Mouse (Mus musculus): Measurements from ENCODE around the gene Bmp2k. TPM values are rescaled to one million over a fixed set of nuclear protein-coding genes. Genes with fewer than 3 reads are reported as not detected.

The Bmp2k gene
- polyA plus RNA-seq, 1 experiment from 2014 or later: 20.3 TPM

- Histone ChIP-seq H3K36me3 (no peaks in the 10 kb centered on the region), H3K9ac (peak overlapping the region; percentile 82), H3K4me1 (replicated peaks) (peaks cover 6% of the 10 kb centered on the region), H3K4me3 (replicated peaks) (peak overlapping the region; percentile 80), H3K27ac (peak overlapping the region; percentile 96), H3K9me3 (no peaks in the 10 kb centered on the region), H3K4me2 (replicated peaks) (peak overlapping the region; percentile 86), H3K27me3 (replicated peaks) (no peaks in the 10 kb centered on the region)
- ATAC-seq: peak; percentile 46
- WGBS: under 1% methylated on average over 75 of the region's 75 CpGs
Observed at GRCm38 (mm10) chr5:96997802-96998565, 495 bp downstream of the Bmp2k start.

DNA sequence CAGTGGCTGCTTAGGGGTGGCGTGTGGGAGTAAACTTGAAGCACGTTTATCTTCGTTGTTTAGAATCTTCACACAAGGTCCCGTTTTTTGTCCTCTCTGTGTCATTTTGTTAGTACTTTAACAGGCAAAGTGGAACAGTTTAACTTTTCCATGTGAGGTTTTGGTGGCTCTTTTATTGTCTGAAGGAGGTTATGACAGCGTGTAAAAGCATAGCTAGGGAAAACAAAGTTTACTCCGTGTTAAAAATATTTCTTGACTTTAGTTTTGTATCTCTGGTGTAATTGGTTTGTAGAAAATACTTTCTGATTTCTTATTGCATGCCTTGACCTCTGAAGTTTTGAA is 1.0 kb downstream of the Bmp2k start:
- H3K4me2 ChIP-seq (replicated peaks): peak overlapping the region; percentile 86
- no peak overlapping the region for H3K27ac ChIP-seq
- peak overlapping the region; percentile 82 for H3K9ac ChIP-seq
- no peaks in the 10 kb centered on the region for H3K9me3 ChIP-seq
- peaks cover 8% of the 10 kb centered on the region for H3K4me1 ChIP-seq (replicated peaks)
- H3K4me3 ChIP-seq (replicated peaks): peak overlapping the region; percentile 80
- H3K36me3 ChIP-seq: no peaks in the 10 kb centered on the region
- ATAC-seq: no peak
- H3K27me3 ChIP-seq (replicated peaks): no peaks in the 10 kb centered on the region
- 5% methylated on average over 6 of the region's 6 CpGs for WGBS

DNA sequence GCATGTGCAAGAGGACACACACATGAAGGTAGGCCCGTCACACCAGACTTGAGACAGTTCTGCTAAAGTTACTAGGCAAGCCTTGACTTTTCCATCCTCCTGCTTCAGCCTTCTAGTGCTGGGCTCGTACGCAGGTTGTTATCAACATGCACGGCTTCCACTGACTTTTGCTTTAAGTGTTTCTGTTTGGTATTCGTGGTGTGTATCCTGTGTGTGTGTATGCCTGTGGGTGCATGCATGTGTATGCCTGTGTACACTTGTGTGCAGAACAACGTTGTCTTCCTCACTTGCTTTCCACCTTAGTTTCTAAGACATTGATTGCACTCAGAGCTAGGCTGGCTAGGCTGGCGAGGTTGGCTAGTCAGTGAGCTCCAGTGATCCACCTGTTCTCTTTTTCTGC is 2.1 kb downstream of the Bmp2k start:
- H3K4me1 ChIP-seq (replicated peaks): peaks cover 14% of the 10 kb centered on the region
- no peaks in the 10 kb centered on the region for H3K36me3 ChIP-seq
- H3K27ac ChIP-seq: no peak overlapping the region
- WGBS: 84% methylated on average over 7 of the region's 7 CpGs
- peak overlapping the region; percentile 80 for H3K4me3 ChIP-seq (replicated peaks)
- no peak overlapping the region for H3K9ac ChIP-seq
- no peaks in the 10 kb centered on the region for H3K27me3 ChIP-seq (replicated peaks)
- H3K9me3 ChIP-seq: no peaks in the 10 kb centered on the region
- no peak for ATAC-seq
- peak overlapping the region; percentile 86 for H3K4me2 ChIP-seq (replicated peaks)

DNA sequence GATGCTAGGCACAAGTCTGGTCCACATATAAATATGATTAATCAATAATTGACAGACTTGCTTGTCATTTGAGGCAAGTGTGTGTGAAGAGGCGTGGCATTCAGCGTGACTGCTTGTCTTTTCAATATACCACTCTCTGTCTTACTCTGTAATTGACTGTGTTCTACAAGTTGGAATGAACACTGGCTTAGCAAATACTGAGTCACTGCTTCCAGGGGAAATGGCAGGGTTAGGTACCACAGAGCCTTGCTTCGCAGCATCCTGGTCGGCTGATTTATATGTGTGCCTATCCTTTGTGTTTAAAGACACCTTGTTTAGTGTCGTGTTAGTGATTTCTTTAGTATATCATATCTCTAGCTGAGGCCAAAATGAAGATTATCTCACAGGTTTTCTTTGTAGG is 3.0 kb downstream of the Bmp2k start:
- no peak overlapping the region for H3K4me3 ChIP-seq (replicated peaks)
- no peaks in the 10 kb centered on the region for H3K27me3 ChIP-seq (replicated peaks)
- no peak overlapping the region for H3K27ac ChIP-seq
- H3K4me2 ChIP-seq (replicated peaks): peak overlapping the region; percentile 86; the same call in 1 of the 2 replicates
- ATAC-seq: no peak
- H3K9ac ChIP-seq: no peak overlapping the region; the same call in 1 of the 2 replicates
- WGBS: 63% methylated on average over 5 of the region's 5 CpGs
- no peaks in the 10 kb centered on the region for H3K36me3 ChIP-seq
- H3K4me1 ChIP-seq (replicated peaks): peaks cover 16% of the 10 kb centered on the region
- H3K9me3 ChIP-seq: no peaks in the 10 kb centered on the region

- H3K4me1 ChIP-seq (replicated peaks): peaks cover 18% of the 10 kb centered on the region
- WGBS: 86% methylated on average over 10 of the region's 10 CpGs
- H3K4me3 ChIP-seq (replicated peaks): no peak overlapping the region
- no peak overlapping the region for H3K9ac ChIP-seq
- ATAC-seq: no peak
- H3K27me3 ChIP-seq (replicated peaks): no peaks in the 10 kb centered on the region
- H3K27ac ChIP-seq: no peak overlapping the region
- H3K4me2 ChIP-seq (replicated peaks): 0 out of 2 replicates have a peak overlapping the region, but pooled peaks have one; percentile 7
- no peaks in the 10 kb centered on the region for H3K36me3 ChIP-seq
- no peaks in the 10 kb centered on the region for H3K9me3 ChIP-seq
Observed at GRCm38 (mm10) chr5:97001153-97001552, 3.7 kb downstream of the Bmp2k start.

DNA sequence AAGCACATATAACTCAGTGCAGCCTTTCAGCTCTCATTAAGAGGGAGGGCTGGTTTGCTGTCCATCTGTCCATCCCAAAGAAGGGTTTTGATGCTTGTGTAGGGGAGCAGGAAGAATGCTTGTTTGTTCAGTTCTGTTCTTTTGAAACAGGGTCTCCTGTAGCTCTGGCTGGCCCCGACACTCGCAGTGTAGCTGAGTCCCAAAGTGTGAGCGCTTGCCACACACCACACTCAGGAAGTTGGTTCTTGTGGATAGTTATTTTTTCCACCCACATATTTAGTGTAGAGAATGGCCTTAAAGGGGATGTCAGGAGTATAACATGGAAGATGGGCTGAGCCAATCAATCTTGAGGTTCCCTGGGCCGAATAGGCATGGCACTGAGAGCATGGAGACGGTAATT is 4.1 kb downstream of the Bmp2k start:
- no peaks in the 10 kb centered on the region for H3K36me3 ChIP-seq
- WGBS: 89% methylated on average over 5 of the region's 5 CpGs
- no peak overlapping the region for H3K4me3 ChIP-seq (replicated peaks)
- H3K4me2 ChIP-seq (replicated peaks): no peak overlapping the region
- no peak overlapping the region for H3K9ac ChIP-seq
- peaks cover 18% of the 10 kb centered on the region for H3K4me1 ChIP-seq (replicated peaks)
- no peaks in the 10 kb centered on the region for H3K9me3 ChIP-seq
- H3K27me3 ChIP-seq (replicated peaks): no peaks in the 10 kb centered on the region
- no peak overlapping the region for H3K27ac ChIP-seq
- ATAC-seq: no peak

DNA sequence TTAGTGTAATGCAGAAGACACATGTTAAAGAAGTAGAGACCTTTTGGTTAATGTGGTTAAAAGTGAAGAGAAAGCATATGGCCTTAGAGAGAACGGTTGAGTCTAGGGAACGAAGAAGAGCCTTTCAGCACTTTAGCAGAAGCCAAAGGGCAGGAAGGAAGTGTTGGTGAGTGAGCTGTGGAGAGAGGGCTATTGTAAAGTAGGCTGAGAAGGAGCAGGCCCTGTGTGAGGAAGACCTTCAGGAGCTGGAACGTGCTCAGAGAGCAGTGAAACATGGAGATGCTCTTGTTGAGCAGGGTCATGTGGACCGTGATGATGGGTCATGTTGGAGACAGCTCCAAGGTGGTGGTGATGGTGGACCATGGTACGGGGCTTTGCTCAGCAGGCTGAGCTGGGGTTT is 4.8 kb downstream of the Bmp2k start:
- ATAC-seq: no peak
- Histone ChIP-seq H3K4me1 (replicated peaks) (peaks cover 18% of the 10 kb centered on the region; the same call in 1 of the 2 replicates), H3K27ac (no peak overlapping the region), H3K9me3 (no peaks in the 10 kb centered on the region), H3K27me3 (replicated peaks) (no peaks in the 10 kb centered on the region), H3K4me3 (replicated peaks) (no peak overlapping the region), H3K36me3 (no peaks in the 10 kb centered on the region), H3K4me2 (replicated peaks) (no peak overlapping the region), H3K9ac (no peak overlapping the region)
- 84% methylated on average over 5 of the region's 5 CpGs for WGBS

GRCm38 (mm10) chr5:97002937-97003336 is 5.4 kb downstream of the Bmp2k start:
- H3K9me3 ChIP-seq: no peaks in the 10 kb centered on the region
- H3K36me3 ChIP-seq: no peaks in the 10 kb centered on the region
- no peak overlapping the region for H3K4me3 ChIP-seq (replicated peaks)
- no peak overlapping the region for H3K27ac ChIP-seq
- WGBS: 72% methylated on average over 7 of the region's 7 CpGs
- peak; percentile 27 for ATAC-seq
- no peaks in the 10 kb centered on the region for H3K27me3 ChIP-seq (replicated peaks)
- no peak overlapping the region for H3K9ac ChIP-seq
- H3K4me2 ChIP-seq (replicated peaks): no peak overlapping the region
- H3K4me1 ChIP-seq (replicated peaks): peaks cover 18% of the 10 kb centered on the region; the same call in 1 of the 2 replicates

- Histone ChIP-seq H3K4me2 (replicated peaks) (no peak overlapping the region), H3K4me3 (replicated peaks) (no peak overlapping the region), H3K27ac (0 out of 2 replicates have a peak overlapping the region, but pooled peaks have one; percentile 9), H3K36me3 (no peaks in the 10 kb centered on the region), H3K9me3 (no peaks in the 10 kb centered on the region), H3K9ac (no peak overlapping the region), H3K4me1 (replicated peaks) (peaks cover 18% of the 10 kb centered on the region; the same call in 1 of the 2 replicates), H3K27me3 (replicated peaks) (no peaks in the 10 kb centered on the region)
- no peak for ATAC-seq
- 55% methylated on average over 23 of the region's 23 CpGs for WGBS
Observed at GRCm38 (mm10) chr5:97004178-97005030, 6.9 kb downstream of the Bmp2k start.

DNA sequence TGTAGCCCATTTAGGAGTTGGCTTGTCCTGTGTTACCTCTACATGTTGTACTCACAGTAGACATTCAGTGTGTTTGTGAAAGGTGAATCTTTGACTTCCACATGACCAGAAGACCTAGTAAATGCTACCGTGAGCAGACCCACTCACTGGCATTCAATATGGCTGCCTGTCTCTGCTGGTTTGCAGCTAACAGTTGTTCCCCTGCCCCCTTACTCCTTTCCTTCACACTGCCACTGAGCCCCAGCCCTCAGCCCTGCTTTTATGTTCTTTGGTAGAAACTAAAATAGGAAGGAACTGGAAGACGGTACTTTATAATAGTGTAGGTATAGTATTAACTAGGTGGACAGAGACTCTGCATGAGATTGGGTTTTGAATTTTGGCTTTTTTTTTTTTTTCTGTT is 8.4 kb downstream of the Bmp2k start:
- Histone ChIP-seq H3K9me3 (no peaks in the 10 kb centered on the region), H3K9ac (no peak overlapping the region), H3K27me3 (replicated peaks) (no peaks in the 10 kb centered on the region), H3K36me3 (no peaks in the 10 kb centered on the region), H3K4me2 (replicated peaks) (peak overlapping the region; percentile 9; the same call in 1 of the 2 replicates), H3K27ac (peak overlapping the region; percentile 27; the same call in 1 of the 2 replicates), H3K4me1 (replicated peaks) (peaks cover 14% of the 10 kb centered on the region; the same call in 1 of the 2 replicates), H3K4me3 (replicated peaks) (no peak overlapping the region)
- peak; percentile 34; the same call in 1 of the 2 replicates for ATAC-seq
- WGBS: 67% methylated on average over 2 of the region's 2 CpGs

- no peak for ATAC-seq
- Histone ChIP-seq H3K4me3 (replicated peaks) (no peak overlapping the region), H3K9me3 (no peaks in the 10 kb centered on the region), H3K4me2 (replicated peaks) (no peak overlapping the region), H3K9ac (no peak overlapping the region), H3K27ac (no peak overlapping the region), H3K27me3 (replicated peaks) (no peaks in the 10 kb centered on the region), H3K4me1 (replicated peaks) (peaks cover 14% of the 10 kb centered on the region; the same call in 1 of the 2 replicates), H3K36me3 (no peaks in the 10 kb centered on the region)
- 92% methylated on average over 3 of the region's 3 CpGs for whole genome bisulfite sequencing
Observed at GRCm38 (mm10) chr5:97006929-97007328, 9.4 kb downstream of the Bmp2k start.

- no peak overlapping the region for H3K4me3 ChIP-seq (replicated peaks)
- H3K9me3 ChIP-seq: no peaks in the 10 kb centered on the region
- WGBS: 79% methylated on average over 3 of the region's 3 CpGs
- H3K36me3 ChIP-seq: no peaks in the 10 kb centered on the region
- no peak overlapping the region for H3K27ac ChIP-seq
- no peak overlapping the region for H3K9ac ChIP-seq
- H3K4me2 ChIP-seq (replicated peaks): no peak overlapping the region
- H3K27me3 ChIP-seq (replicated peaks): no peaks in the 10 kb centered on the region
- peaks cover 14% of the 10 kb centered on the region; the same call in 1 of the 2 replicates for H3K4me1 ChIP-seq (replicated peaks)
- 0 out of 2 replicates have a peak, but pooled peaks have one; percentile 17 for ATAC-seq
Observed at GRCm38 (mm10) chr5:97007496-97007895, 10.0 kb downstream of the Bmp2k start.
